Mouse (Mus musculus) R1 (cell line): ENCODE measurements around the gene Cd82.

ENCODE experiments used
- DNase-seq: peaks from one replicate; pipeline ENCODE4 v3.0.0-alpha.2; 2018; ENCODE audit warnings: low read depth, low spot score

Gene Cd82

DNA sequence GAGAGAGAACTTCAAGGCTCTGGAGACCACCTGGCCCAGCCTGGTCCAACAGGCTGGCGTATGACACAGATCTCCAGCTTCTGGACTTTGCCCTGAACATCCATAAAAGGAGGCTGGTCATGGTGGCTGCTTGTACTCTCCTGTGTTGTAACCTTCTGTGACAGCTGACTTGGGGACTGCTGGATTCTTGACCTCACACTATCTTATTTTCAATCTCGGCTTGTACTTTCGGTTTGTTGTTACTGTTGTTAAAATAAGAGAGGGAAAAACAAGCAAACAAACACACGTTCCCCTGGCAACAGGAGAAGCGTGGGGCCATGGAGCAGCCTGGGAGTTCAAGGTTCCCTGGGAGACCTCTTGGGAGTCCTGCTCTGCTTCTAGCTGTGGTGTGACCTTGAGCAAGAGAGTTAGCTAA lies 17.7 kb downstream of the Cd82 start:
- no peak for DNase-seq

DNA sequence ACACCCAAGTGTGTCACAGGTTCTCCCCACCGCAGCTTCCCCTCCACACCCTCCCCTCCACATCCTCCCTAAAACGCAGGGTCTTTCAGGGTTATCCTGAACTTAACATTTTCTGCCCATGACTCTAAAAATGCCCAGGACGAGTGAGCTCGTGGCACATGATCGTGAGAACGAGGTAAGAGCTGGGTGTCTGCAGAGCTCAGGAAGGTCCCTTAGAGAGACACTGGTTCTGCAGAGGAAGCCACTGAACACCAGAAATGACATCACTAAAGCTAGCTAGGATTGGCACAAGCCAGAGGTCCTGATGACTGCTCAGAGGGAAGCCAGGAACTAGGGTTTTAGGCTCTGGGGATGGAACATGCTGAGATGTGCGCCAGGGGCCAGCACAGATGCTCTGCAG lies 18.7 kb downstream of the Cd82 start:
- no peak for DNase-seq

DNA sequence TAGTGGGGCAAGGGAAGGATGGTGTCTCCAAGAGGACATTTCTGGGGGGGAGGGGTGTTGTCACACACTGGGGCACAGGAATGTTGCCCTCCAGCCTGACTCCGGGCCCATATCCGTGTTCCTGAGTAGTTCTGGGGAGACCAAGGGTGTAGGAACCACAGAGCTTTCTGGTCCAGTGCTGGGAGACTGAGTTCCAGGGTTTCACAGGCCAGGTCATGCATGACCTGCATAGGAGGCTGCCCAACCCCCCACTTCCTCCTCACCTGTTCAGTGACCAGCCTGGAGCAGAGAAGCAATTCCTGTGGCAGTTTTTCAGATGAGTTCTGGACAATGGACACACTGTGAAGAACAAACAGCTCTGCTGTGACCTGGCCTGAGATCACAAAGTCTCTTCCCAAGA lies 19.8 kb downstream of the Cd82 start:
- DNase-seq: no peak

DNA sequence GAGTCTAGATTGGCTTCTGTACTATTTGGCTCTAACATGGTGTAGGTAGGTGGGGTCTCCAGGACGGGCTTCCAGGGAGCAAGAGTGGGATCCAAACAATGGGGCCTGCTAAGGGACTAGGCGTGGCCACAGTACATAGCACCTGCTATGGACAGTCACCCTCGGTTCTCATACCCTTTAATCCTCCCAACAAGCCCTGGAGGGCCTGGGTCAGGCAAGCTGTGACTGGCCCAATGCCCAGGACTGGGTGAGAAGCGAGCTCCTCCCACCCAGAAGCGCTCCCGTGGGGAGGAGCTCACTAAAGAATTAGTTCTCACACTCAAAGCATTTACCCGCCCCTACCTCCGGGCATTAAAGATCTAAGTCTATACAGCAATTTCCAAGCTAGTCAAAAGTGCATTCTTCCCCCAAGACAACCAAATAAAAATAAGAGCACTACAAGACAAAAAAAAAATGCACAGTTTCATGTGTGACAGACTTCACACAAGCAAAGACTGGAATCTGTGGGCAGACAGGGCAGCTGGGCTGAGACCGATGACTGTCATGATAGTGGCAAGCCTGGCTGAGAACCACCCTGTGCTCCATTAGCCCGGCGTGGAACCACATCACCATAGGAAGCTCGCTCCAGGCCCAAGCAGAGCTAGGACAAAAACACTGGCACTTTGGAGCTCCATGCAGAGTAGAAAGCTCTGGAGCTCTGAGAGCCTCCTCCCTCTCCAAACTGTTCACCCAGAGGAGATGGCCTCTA lies 23.0 kb downstream of the Cd82 start:
- DNase-seq: no peak

DNA sequence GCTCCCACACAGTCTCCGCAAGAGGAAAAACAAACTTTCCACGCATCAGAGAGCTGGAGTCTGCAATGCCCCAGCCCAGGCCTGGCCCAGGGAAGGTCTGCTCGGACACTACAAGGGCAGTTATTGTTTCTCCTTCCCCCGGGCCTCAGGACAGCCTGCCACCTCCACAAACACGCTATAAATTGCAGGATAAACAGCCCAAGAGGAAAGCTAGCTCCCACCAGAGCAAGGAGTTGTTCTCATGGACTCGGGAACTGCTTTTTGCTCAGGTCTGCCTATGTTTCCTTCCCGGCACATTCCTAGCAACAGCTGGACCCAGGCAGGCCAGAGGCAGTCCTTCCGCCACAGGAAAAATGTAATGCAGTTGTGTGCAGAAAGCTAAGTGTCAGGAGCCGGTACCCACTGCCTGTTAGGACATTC lies 23.6 kb downstream of the Cd82 start:
- no peak for DNase-seq

DNA sequence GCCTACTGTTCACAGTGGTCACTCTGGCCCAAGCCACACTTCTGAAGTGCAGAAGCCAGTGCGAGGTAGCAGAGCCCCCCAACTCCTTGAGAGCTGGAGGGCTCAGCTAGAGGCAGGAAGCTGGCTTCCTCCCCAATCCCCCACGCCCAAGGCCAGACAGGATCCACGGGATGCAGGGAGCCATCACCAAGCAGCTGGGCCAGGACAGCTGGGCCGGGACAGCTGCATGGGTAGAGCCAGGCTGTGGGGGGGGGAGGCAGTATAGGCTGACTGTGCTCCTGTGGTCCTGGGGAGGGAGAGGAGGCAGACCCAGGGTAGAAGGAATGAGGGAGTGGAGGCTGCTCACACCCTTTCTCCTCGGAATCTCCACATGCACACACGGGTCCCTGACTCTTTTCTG lies 24.6 kb downstream of the Cd82 start:
- DNase-seq: no peak

DNA sequence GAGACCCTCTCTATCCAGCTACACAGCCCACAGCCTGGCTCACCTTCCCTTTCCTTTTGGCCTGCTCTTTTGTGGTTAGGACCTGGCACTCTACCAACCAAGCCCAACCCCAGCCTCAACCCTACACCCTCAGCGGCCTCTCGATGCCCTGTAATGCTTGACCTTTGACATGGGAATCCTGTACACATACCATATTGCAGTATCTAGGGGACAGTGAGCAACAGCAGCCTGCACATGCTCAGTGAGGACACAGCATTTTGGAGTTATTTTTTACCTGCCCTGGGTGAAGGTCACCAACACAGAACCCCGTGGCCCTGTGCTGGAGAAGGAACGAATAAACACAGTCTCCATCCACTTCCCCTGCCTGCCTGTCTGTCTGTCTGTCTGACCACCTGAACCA lies 27.4 kb downstream of the Cd82 start:
- DNase-seq: no peak

DNA sequence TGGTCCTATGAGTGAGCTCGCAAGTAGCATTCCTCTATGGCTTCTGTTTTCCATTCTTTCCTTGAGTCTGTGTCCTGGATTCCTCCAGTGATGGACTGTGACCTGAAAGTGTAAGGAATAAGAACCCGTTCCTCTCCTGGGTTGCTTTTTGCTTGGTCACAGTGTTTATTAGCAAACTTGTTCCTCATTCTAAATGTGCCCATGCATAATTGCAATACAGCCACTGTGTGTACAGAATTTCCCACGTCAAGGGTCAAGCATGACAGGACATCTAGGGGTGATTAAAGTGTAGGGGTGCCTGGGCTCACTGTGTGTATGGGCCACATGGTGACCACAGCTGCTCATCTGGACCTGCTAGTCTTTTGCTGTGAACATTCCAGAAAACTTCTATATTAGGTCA lies 28.0 kb downstream of the Cd82 start:
- DNase-seq: no peak

DNA sequence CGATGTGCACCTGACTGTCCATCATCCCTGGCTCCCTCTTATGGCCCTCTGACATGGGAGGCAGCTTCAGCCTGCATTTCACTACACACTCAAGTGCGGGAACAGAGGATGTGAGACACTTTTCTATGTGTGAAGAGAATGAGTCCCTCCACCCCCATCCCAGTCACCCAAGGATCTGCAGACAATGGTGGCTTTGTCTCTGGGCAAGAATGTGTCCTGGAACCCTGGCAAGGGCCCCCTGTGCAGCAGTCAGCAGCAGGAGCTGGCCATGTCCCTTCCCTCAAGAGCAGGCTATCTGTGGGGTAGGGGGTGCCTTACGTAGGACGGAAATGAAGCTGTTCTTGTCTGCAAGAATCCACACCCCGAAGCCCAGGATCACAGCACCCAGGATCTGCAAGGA lies 29.4 kb downstream of the Cd82 start:
- DNase-seq: no peak

DNA sequence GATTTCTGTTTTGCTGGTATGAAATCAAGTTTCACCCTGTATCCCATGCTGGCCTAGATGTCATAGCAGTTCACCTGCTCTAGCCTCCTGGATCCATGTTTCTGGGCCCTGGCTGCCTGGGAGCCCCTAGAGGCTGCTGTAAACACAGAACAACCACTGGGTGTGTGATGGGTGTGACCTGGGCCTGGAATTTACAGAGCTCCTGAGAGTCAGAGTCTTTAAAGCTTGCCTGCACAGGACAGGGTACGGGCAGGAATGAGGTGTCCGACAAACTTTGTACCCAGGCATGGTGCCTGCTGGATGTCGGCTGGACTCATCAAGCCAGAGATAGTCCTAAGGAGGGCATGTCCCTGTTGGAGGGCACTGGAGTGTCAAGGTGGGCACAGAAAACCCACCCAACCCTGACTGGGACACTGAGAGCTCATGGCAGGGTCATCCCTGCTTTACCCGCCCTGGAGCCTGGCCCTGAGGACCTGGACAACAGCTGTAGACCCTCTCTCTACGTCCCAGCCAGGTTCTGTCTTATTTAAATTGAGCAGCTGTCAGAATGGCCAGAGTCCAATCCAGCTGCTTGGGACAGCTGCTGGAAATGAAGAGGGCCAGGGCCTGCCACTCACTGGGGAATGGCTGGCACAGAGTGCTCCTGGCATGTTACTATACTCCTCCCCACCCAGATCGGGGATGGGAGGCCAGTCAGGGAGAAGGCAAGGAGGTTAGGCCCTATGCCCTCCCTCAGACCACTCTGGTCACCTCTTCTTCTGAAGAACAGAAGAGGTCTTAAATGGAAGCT lies 30.1 kb downstream of the Cd82 start:
- DNase-seq: no peak

DNA sequence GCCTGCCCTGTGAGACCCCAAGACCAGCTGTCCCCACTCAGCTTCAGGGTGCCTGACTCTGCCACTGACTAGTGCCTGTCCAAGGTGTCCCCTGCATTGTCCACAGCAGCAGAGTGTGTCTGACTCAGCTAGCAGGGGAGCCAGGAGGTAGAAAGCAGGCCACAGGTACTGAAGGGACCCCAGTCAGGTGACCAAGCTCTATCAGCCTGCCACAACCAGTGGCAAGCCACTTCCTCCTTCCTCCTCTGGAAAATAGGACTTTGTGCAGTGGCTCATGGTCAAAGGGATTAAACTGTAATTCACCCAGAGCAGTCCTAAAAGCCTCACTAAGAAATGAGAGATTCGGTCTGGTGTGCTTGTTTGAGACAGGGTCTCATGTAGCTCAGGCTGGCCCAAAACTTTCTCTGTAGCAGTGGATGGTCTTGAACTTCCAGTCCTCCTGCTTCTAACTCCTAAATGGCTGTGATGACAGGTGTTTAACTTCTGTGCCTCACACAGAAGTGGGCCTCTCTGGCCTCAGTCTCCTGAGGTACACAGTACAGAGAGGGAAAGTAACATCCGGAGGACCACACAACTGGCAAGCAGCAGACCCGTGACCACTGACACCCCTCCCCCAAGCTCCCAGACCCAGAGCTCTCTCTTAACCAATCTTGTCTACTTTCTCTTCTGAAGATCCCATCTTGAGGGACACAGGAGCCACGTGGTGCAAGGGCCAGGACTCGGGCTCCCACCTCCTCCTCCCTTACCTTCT lies 31.2 kb downstream of the Cd82 start:
- DNase-seq: no peak

DNA sequence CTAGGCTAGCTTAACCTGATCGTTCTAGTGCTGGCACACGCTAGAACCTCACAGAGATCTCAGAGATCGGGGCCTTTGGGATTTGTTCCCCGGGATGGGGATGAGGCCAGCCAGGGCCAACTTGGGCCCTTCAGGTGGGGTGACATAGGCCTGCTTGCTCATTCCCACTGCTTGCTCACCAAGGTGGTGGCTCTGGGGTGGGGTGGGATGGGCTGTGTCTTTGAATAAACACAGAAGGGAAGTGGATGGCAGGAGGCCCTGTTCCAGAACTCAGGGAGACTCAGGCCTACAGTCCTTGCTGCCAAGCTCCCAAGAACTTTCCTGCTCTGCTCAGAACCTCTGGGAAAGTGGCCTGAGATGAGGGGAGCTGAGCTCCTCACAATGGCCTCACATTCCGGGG lies 31.9 kb downstream of the Cd82 start:
- DNase-seq: no peak

DNA sequence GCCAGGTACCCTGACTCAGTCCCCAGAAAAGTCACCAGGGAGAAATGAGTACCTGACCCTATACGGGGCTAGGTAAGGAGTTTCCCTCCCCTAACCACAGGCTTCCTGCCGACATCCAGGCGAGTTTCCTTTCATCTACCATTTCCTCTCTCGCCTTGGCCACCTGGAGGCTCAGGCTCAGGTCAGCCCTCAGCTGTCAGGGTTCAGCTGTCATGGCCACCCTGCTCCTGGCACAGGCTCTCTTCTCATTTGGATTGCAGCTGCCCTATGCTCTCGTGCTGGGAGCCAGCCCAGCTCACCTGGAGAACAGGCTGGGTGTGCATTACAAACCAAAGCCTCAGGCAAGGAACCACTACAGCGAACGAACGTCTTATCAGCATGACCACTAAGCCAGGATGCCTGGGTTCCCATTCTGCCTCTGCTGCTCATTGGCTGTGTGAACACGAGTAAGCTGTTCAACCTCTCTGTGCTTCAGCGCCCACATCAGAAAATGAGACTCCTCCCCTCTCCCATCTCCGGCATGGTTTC lies 34.9 kb downstream of the Cd82 start:
- DNase-seq: no peak

DNA sequence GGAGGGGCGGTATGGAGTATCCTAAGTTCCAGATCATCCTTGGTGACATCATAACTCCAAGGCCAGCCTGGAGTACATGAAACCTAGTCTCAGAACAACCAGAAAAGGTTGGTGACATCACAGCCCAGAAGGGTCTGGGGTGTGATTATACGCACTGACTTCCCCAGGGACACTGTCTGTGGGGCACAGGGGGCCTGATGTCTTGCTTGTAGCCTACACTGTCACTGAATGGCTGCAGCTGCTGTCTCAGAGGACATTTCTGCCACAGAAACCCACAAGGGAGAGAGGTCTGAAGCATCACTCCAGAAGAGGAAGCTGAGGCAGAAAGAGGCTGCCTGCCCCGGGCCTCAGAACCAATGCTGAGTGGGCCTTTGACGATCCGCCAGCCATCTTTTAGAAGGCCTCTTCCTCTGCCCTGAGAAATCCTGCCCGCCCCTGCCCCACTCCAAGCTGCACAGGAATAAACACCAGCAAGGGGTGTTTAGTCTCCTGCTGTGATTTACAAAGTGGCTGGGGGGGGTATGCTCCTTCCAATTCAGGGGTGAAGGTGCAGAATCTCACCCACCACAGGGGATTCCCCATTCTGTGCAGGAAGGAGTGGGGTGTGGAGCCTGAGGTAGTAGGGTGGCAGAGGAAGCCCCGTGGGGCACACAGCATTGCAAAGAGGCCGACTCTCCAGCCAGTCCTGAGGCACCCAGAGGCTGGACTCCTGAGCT lies 35.8 kb downstream of the Cd82 start:
- no peak for DNase-seq

DNA sequence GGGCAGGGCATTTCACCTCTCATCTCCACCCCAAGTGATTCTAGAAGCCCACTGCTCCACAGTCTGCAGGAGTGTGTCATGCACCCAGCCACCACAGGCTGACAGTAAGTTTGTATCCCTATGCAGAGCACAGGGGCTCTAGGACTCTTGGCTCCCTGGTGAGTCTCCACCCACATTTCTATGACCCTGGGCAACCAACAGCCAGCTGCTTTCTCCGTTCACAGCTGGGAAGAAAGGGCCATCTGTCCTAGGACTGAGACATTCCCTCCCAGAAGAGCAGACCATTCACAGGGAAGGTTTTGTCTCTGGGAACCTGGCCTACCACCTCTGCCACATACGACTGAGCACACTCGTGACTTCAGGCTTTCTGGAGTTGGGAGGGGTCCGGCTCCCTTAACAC lies 37.1 kb downstream of the Cd82 start:
- DNase-seq: no peak

DNA sequence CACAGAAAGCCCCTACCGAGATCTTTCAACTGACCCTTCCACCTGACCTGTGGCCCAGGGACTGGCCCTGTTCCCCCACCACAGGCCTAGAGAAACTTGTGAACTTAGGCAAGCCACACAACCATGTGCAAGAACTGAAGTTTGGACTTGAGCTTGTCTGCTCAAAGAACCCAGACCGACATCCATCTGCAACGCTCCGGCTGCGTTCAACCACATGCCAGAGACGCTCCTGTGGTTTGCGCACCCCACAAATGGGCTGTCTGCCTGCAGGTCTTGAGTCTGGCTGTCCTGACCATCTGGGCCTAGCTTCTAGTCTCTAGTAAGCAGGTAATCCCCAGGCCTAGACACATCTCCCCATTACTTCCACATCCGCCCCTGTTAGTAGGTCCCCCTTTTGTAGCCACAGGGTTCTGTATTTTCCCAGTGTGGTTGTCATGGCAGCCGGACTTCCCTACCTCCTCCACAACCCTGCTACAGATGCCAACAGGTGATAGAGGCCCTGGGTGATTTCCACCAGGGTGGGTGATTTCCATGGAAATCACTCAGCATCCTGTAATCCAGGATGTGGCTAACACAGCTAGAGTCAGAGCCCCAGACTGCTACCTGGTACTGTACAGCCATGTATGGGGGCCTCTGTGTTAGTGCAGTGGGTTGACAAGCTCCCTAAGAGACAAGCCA lies 38.5 kb downstream of the Cd82 start:
- DNase-seq: no peak

DNA sequence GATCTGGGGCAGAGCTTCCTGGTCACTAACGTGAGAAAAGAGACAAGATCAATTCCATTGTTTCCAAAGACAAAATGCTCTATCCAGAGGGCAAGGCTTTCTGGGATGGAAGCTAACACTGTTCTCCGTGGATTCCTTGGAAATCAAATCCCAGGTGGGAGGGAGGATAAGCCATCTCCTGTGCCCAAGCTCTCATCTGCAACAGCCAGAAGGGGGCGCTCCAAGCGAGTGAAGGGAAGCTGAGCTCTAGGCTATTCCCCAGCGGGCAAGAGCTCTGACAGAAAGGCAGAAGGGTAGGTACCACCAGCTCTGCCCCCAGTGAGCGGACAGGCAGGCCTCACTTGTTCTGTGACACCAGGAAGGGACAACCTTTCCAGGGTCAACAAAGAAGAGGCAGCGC lies 41.6 kb downstream of the Cd82 start:
- peak; percentile 74 for DNase-seq

DNA sequence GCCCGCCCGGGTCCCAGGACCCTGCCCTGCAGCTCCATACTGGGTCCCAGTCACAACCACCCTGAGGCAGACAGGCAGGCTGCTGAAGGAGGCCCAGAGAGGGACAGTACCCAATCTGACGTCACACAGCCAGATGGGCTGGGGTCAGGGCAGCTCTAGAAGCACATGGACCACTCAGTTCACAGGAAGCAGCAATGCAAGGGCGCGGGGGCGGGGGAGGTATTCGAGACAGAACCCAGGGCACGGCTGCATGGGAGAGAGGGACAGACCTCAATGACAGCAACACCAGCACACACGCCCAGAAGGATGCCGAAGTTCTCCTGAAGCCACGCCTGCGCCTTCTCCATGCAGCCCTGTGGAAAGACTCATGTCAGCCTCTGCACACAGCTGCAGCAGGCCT lies 43.0 kb downstream of the Cd82 start:
- DNase-seq: no peak

DNA sequence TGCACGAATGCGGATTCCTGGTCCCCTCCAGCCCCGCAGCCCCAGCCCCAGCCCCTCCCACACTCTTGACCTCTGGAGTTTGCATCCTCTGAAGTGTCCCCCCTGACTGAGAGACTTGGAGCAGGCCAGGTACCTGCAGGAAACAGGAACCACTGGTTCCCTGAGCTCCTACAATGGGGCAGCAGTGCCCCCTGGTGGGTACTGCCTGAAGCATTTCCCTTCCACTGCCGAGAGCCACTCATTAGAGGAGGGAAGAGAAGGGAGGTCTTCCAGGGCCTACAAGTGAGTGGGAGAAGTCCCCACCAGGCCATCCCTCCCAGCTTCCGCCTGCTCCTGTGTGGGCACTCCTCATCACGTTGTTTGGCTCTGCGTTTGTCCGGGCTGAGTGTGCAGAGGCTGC lies 44.5 kb downstream of the Cd82 start:
- peak; percentile 77 for DNase-seq

DNA sequence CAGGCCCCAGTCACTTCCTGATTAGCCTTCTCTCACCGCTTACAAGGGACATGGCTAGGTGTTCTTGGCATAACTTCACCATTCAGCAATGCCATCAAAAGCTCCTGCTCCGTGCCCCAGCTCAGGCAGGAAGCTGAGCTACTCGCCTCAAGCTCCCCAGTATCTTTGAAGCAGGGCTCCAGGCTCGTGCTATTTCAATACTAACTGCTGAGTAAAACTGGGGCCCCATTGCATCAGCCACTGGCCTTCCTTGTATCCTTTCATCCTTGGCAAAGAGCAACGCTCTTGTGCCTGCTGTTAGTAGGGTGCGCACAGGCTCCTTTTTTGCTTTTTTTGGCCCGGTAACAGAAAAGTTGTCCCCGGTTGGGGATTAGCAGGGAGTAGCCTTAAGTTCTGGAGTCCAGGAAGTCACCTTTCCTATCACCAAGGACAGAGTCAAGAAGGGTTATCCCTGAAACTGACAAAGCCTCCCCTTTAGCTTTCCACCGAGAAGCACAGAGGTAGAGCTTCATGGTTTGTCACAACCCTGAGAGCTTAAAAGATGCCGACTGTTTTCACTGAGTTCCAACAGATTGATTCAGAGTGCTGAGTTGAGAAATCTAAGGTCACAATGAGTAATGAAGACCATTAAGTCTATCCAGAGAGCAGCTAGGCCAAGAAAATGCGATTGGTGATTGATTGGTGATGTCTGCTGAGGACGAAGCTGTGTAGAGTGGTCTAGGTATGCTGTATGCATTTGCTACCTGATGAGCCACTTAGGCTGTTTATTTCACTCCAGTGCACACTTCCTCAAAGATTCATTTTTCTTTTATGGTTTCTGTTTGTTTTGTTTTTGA lies 45.8 kb downstream of the Cd82 start:
- DNase-seq: no peak
